Mouse (Mus musculus) midbrain, embryonic 16.5 days (tissue): ENCODE measurements around the gene Arhgef28. TPM values are rescaled to one million over a fixed set of nuclear protein-coding genes. Genes with fewer than 3 reads are reported as not detected.

Experiments
- ATAC-seq: fragments of 200-750 bp; cut with Nextera tagmentation; 2 replicates; pipeline ENCODE4 v1.8.0; 2017; ENCODE audit warnings: moderate TSS enrichment
- H3K27ac ChIP-seq: fragments of 300-500 bp; sonication (generic); 2 replicates; pipeline ENCODE4 v1.5.1; 2014; ENCODE audit warnings: mild to moderate bottlenecking, low read length, mixed read lengths
- H3K27me3 ChIP-seq: fragments of 300-500 bp; sonication (generic); 2 replicates; pipeline ENCODE4 v1.6.1; 2014; ENCODE audit warnings: low read depth, low read length, mixed read lengths; ENCODE audit not compliant: control insufficient read depth, insufficient read depth
- H3K36me3 ChIP-seq: fragments of 300-500 bp; sonication (generic); 2 replicates; pipeline ENCODE4 v1.6.1; 2014; ENCODE audit warnings: mild to moderate bottlenecking, low read length, moderate library complexity, mixed read lengths; ENCODE audit not compliant: control insufficient read depth, insufficient read depth
- H3K4me1 ChIP-seq: fragments of 300-500 bp; sonication (generic); 2 replicates; pipeline ENCODE4 v1.6.1; 2014; ENCODE audit warnings: mild to moderate bottlenecking, low read length, mixed read lengths; ENCODE audit not compliant: control insufficient read depth, insufficient read depth
- H3K4me2 ChIP-seq: fragments of 300-500 bp; sonication (generic); 2 replicates; pipeline ENCODE4 v1.6.1; 2014; ENCODE audit warnings: mild to moderate bottlenecking, low read length, mixed read lengths
- H3K4me3 ChIP-seq: fragments of 300-500 bp; sonication (generic); 2 replicates; pipeline ENCODE4 v1.5.1; 2014; ENCODE audit warnings: low read depth, mild to moderate bottlenecking, low read length, moderate library complexity, mixed read lengths
- H3K9ac ChIP-seq: fragments of 300-500 bp; sonication (generic); 2 replicates; pipeline ENCODE4 v1.6.1; 2014; ENCODE audit warnings: low read depth, low read length, mixed read lengths
- H3K9me3 ChIP-seq: fragments of 300-500 bp; sonication (generic); replicated peaks from 2 replicates; pipeline ENCODE4 v1.6.1; 2014; ENCODE audit warnings: mild to moderate bottlenecking, low read length, mixed read lengths; ENCODE audit not compliant: control insufficient read depth, poor library complexity, severe bottlenecking
- WGBS: fragments of 180-500 bp; shearing (Covaris S2); extraction: QIAGEN DNeasy Blood & Tissue Kit; methylation state at CpG from one replicate; pipeline ENCODE4 v1.1.7; 2014; 5-methylcytosine and 5-hydroxymethylcytosine counted together
- polyA plus RNA-seq: library from polyadenylated mRNA; unstranded; fragments of >200 nt; fragmentation: Nextera tagmentation; extraction: Ambion mirVana; gene quantifications from 2 replicates; pipeline ENCODE4 v1.2.1, GENCODE M21; 2015

The Arhgef28 gene
- polyA plus RNA-seq, 1 experiment from 2014 or later = 35.1 TPM

DNA sequence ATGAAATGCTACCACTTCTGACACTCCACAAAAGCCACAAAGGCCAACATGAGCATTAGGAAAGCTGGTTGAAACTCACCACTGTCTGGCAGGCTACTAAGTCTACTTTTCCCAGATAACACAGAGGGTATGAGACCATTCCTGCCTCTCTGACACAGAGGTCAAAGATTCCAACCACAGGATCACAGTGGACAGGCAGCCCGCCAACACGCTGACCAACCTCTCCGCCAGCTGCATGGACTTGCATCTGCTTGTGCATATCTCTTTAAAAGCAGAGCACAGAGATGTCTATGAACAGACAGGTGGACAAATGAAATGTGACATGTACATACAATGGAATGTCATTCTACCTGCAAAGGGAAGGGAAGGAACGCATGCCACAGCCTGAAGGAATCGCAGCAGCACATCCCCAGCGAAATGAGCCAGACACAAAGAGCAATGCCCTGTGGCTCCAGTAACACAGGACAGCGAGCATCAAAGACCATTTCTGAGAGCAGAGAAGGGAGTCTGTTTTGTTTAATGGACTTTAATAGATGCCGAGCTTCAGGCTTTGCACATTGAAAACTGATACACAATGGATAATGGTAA lies 59.6 kb downstream of the Arhgef28 start:
- ATAC-seq = peak; percentile 48
- H3K4me2 ChIP-seq = no peak overlapping the region

DNA sequence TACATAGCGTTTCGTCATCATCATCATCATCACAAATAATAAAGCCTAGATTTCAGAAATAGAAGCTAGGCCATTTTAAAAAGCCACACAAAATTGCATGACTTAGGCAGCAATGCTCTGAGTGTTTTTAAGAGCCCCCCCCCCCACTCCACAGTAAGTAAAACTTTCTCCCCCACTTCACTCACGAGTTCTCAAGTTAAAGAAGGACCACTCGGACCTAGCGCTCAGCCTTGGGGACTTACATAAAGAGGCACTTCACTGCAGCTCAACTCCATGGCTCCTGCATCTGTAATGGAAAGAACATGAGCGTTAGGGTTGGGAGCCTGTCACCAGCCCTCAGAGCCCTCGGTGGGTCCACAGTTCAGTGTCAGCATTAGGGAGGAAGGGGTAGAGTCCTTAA lies 60.9 kb downstream of the Arhgef28 start:
- no peaks in the 10 kb centered on the region for H3K36me3 ChIP-seq
- ATAC-seq = no peak
- 86% methylated on average over 7 of the region's 7 CpGs for WGBS

More for the DNA sequence above, 59.6 kb downstream of the Arhgef28 start:
- Histone ChIP-seq H3K27me3 (no peaks in the 10 kb centered on the region), H3K9me3 (no peaks in the 10 kb centered on the region), H3K36me3 (no peaks in the 10 kb centered on the region), H3K4me1 (0 out of 2 replicates have a peak, but pooled peaks cover 2% of the 10 kb centered on the region), H3K4me3 (no peak overlapping the region), H3K9ac (no peak overlapping the region), H3K27ac (no peak overlapping the region)
- WGBS = 49% methylated on average over 8 of the region's 8 CpGs

DNA sequence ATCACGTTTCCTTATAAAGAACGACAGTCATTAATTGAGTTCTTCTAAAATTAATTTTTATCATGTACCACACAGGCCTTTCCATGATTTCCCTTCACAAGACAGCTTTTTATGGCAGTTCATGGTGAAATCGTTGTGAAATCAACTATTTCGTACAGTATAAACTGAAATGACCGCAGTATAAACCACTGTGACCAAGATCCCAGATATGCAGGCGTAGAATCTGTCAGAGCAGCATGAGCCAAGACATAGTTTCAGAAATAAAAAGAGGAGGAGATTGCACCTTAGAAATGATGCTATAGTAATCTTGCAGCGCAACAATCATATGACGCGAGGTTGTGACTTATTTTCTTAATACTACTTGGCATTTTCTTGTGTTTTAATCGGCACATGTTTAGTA lies 63.2 kb downstream of the Arhgef28 start:
- Histone ChIP-seq H3K4me2 (no peak overlapping the region), H3K36me3 (no peaks in the 10 kb centered on the region), H3K9ac (no peak overlapping the region), H3K27me3 (no peaks in the 10 kb centered on the region), H3K27ac (no peak overlapping the region), H3K4me3 (no peak overlapping the region), H3K4me1 (0 out of 2 replicates have a peak, but pooled peaks cover 2% of the 10 kb centered on the region), H3K9me3 (no peaks in the 10 kb centered on the region)
- 95% methylated on average over 10 of the region's 10 CpGs for WGBS
- no peak for ATAC-seq

More for the DNA sequence above, 60.9 kb downstream of the Arhgef28 start:
- no peaks in the 10 kb centered on the region for H3K9me3 ChIP-seq
- no peak overlapping the region for H3K4me2 ChIP-seq
- no peak overlapping the region for H3K9ac ChIP-seq
- H3K27ac ChIP-seq = no peak overlapping the region
- H3K27me3 ChIP-seq = no peaks in the 10 kb centered on the region
- H3K4me3 ChIP-seq = no peak overlapping the region
- H3K4me1 ChIP-seq = 0 out of 2 replicates have a peak, but pooled peaks cover 2% of the 10 kb centered on the region

DNA sequence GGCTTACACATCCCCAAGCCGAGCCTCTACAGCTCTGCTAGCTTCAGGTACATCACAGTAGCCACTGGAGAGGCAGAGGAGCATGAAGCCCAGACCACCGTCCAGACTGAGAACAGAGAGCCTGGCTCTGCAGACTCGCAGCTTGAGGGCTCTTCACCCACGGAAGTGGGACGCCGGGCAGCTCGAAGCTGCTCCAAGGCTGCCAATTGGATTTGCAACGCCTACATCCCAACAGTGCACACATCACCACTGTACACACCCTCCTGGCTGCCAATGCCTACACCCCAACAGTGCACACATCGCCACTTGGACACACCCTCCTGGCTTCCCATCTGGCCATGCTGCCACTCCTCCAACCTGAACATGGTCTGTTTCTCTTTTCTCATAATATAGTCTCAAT lies 65.6 kb downstream of the Arhgef28 start:
- ATAC-seq = no peak
- WGBS = 65% methylated on average over 9 of the region's 9 CpGs
- Histone ChIP-seq H3K4me2 (no peak overlapping the region), H3K9ac (no peak overlapping the region), H3K27me3 (no peaks in the 10 kb centered on the region), H3K27ac (no peak overlapping the region), H3K4me3 (no peak overlapping the region), H3K9me3 (no peaks in the 10 kb centered on the region), H3K36me3 (no peaks in the 10 kb centered on the region), H3K4me1 (peaks cover 6% of the 10 kb centered on the region)

DNA sequence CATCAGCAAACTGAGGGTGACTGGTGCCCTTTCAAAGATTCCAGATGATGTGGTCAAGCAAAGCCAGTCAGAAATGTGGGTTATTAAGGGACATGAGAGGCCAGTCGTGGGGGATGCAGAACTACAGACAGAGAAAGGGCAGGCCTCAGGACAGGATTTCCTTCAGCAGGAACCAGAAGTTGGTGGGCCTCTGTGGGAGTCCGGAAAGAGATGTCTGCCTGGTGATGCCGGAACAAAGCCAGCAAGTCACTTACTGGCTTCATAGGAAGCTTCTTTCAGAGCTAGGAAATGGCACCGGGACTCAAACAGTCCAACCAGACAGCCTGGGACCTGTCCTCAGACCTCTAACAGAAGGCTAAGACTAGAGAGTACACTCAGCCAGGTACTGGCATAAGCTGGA lies 67.5 kb downstream of the Arhgef28 start:
- no peak overlapping the region for H3K4me2 ChIP-seq
- no peaks in the 10 kb centered on the region for H3K36me3 ChIP-seq
- no peak overlapping the region for H3K4me3 ChIP-seq
- H3K9me3 ChIP-seq = no peaks in the 10 kb centered on the region
- H3K4me1 ChIP-seq = peaks cover 6% of the 10 kb centered on the region
- H3K27ac ChIP-seq = no peak overlapping the region
- H3K27me3 ChIP-seq = no peaks in the 10 kb centered on the region
- 62% methylated on average over 4 of the region's 4 CpGs for WGBS
- ATAC-seq = no peak
- no peak overlapping the region for H3K9ac ChIP-seq

DNA sequence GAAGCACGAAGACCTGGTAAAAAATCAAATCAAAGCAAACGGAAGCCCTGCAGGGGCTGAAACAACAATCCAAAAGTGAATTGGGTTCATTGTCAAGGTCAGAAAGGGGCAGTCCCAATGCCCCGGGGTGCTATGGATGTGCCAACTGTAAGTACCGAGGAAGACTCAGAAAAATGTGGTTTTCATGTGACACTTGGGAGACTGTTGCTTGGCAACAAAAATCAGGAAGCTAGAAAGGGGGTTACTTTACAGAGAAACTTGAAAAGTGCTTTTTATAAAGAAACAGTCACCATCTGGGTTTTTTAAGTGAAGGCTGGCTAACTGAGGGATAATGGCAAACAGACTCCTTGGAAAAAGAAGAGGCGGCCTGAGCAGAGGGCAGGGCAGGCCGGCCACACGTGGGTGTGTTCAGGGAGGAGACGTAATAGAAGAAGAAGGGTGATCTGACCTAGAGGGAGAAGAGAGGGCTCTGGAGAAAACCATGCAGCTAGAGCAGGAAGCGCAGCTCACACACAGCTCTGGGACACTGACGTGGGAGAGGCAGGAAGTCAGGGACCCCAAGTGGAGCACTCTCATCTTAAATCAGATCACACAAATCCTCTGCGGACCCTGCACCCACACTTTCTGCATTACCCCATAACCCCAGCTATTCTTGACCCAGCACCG lies 70.2 kb downstream of the Arhgef28 start:
- H3K4me3 ChIP-seq = no peak overlapping the region

DNA sequence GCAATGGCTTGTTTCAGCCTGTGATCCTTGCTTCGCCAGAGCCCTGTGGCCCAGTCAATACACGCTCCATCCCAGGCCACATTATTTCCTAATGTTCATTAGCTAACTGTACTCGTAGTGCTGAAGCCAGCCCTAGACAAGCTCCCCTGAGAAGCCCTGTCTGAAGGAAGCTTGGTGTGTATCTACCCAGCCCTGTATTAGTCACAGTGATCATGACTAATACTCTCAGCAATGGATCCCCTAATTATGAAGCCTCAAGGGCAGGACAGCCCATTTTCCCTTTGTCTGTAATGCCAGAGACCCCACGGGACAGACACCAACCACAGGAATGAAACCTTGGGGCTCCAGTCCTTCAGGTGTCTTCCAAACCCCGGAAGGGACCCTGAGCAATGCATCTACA lies 73.3 kb downstream of the Arhgef28 start:
- Histone ChIP-seq H3K9ac (no peak overlapping the region), H3K27ac (no peak overlapping the region), H3K36me3 (no peaks in the 10 kb centered on the region), H3K4me2 (no peak overlapping the region), H3K4me3 (no peak overlapping the region), H3K27me3 (no peaks in the 10 kb centered on the region), H3K4me1 (peaks cover 6% of the 10 kb centered on the region), H3K9me3 (no peaks in the 10 kb centered on the region)
- WGBS = 84% methylated on average over 5 of the region's 5 CpGs
- no peak for ATAC-seq

More for the DNA sequence above, 70.2 kb downstream of the Arhgef28 start:
- Histone ChIP-seq H3K9me3 (no peaks in the 10 kb centered on the region), H3K9ac (no peak overlapping the region), H3K27ac (no peak overlapping the region), H3K4me2 (no peak overlapping the region), H3K27me3 (no peaks in the 10 kb centered on the region), H3K4me1 (peaks cover 6% of the 10 kb centered on the region), H3K36me3 (no peaks in the 10 kb centered on the region)
- ATAC-seq = no peak
- WGBS = 45% methylated on average over 12 of the region's 12 CpGs

DNA sequence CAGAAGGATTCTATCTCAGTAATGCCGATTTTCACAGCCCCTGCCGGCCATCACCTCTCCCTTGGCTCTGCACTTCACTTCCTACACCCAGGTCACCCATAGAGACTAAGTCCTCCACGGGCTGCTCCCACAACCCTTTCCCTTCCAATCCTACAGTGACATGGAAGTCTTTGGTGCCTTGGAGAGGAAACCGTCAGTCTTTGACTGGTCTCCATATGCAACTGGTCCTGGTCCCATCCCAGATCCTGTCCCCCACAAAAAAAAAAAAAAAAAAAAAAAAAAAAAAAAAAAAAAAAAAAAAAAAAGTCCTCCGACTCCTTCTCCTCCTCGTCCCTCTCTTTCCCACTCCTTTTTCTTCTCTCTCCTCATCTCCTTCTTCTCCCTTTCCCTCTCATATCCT lies 74.0 kb downstream of the Arhgef28 start:
- Histone ChIP-seq H3K4me2 (no peak overlapping the region), H3K36me3 (no peaks in the 10 kb centered on the region), H3K4me3 (no peak overlapping the region), H3K27ac (no peak overlapping the region), H3K9ac (no peak overlapping the region), H3K4me1 (peaks cover 6% of the 10 kb centered on the region), H3K9me3 (no peaks in the 10 kb centered on the region), H3K27me3 (no peaks in the 10 kb centered on the region)
- no peak for ATAC-seq
- 76% methylated on average over 6 of the region's 6 CpGs for WGBS

DNA sequence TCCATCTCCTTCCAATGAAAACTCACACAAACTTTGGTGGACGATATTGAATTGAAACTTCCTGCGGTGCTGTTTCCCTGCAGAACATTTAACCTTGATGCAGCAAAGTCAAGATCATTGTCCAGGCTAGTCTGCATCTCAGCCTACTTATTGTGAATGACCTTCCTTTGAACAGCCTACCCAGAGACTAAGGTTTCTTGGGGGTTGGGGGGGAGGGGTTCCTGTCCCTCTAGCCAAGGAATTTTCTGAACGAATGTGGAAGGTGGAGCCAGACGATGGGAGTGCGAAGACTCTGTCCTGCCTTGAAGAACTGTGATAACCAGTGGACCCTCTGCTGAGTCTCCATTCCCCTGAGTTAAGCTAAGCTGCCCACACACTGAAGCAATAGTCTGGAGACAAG lies 80.6 kb downstream of the Arhgef28 start:
- Histone ChIP-seq H3K4me2 (no peak overlapping the region), H3K9me3 (no peaks in the 10 kb centered on the region), H3K27ac (no peak overlapping the region), H3K4me1 (no peaks in the 10 kb centered on the region), H3K4me3 (no peak overlapping the region), H3K9ac (no peak overlapping the region), H3K27me3 (no peaks in the 10 kb centered on the region), H3K36me3 (no peaks in the 10 kb centered on the region)
- WGBS = 81% methylated on average over 5 of the region's 5 CpGs
- ATAC-seq = no peak
